Mouse (Mus musculus) thymus, adult 2 months (tissue): ENCODE measurements at regions not wholly inside any gene's neighbourhood (a gene's known extent, or its start where the extent isn't known, plus 50 kb on each side); places are given as distances from the start of the nearest gene placed in this dataset.

Experiments used
- DNase-seq: peaks from one replicate; pipeline ENCODE4 v3.0.0; 2021
- H3K27ac ChIP-seq: fragments of 200-500 bp; 2 replicates; pipeline ENCODE4 v1.5.1; 2012; ENCODE audit warnings: low read length, control low read depth; ENCODE audit not compliant: control insufficient read depth, insufficient read depth
- H3K27me3 ChIP-seq: fragments of 200-500 bp; 2 replicates; pipeline ENCODE4 v1.6.1; 2012; ENCODE audit warnings: mild to moderate bottlenecking, low read length, moderate library complexity, mixed read lengths; ENCODE audit not compliant: control insufficient read depth, insufficient read depth
- H3K36me3 ChIP-seq: fragments of 200-500 bp; 2 replicates; pipeline ENCODE4 v1.6.1; 2012; ENCODE audit warnings: mild to moderate bottlenecking, low read length, moderate library complexity; ENCODE audit not compliant: control insufficient read depth, insufficient read depth
- H3K4me1 ChIP-seq: fragments of 200-500 bp; replicated peaks from 2 replicates; pipeline ENCODE4 v1.6.1; 2012; ENCODE audit warnings: low read length; ENCODE audit not compliant: control insufficient read depth, insufficient read depth
- H3K4me3 ChIP-seq: fragments of 200-500 bp; 2 replicates; pipeline ENCODE4 v1.5.1; 2012; ENCODE audit warnings: mild to moderate bottlenecking, low read length, control low read depth, moderate library complexity; ENCODE audit not compliant: control insufficient read depth, insufficient read depth
- CTCF ChIP-seq: fragments of 200-500 bp; IDR thresholded peaks from 2 replicates; pipeline ENCODE4 v1.5.1; 2012; ENCODE audit warnings: mild to moderate bottlenecking, control low read depth, low read length, moderate library complexity, borderline replicate concordance; ENCODE audit not compliant: control insufficient read depth, poor library complexity, insufficient read depth; ENCODE audit errors: extremely low read depth
- POLR2A ChIP-seq: fragments of 200-500 bp; IDR thresholded peaks from 2 replicates; pipeline ENCODE4 v1.6.1; 2012; ENCODE audit warnings: mild to moderate bottlenecking, low read length, control low read depth, moderate library complexity; ENCODE audit not compliant: control insufficient read depth, poor library complexity, insufficient read depth; ENCODE audit errors: extremely low read depth
- WGBS: fragments of 180-500 bp; shearing (Covaris S2); methylation state at CpG from one replicate; pipeline ENCODE4 v1.1.7; 2018; 5-methylcytosine and 5-hydroxymethylcytosine counted together

DNA sequence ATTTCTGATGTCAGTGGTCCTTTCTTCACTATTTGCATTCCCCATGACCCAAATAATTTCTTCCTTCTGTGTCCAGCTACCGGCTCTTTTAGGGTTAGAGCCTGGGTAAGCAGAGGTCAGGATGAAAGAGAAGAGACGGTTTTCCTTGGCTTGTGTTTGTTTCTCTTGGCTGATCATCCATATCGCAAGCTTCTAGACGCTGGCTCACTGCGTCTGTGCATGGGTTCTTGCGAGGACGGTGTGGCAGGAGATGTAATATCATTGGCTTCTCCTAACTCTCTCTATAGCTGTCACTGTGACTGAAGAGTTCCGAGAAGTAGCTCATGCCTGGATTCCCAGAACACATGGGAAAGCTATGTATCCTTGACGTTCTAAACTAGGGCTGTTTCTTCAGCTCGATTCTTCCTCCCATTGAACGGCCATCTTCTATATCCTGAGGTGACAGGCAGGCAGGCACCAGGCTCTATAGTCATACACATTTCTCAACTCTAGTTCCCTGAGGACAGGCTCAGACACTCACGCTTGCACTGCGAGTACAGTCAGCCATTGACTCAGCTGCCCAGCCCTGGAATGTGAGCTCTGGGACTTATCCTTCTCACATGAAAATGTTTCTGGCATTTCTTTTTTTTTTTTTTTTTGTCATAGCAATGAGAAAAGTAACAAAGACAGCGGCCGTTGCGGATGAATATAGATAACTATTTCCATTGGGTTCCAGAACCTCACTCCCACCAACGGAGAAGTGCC lies 85.0 kb downstream of the Bach1 start:
- 93% methylated on average over 17 of the region's 17 CpGs for WGBS
- Histone ChIP-seq H3K27me3 (no peaks in the 10 kb centered on the region), H3K27ac (no peak overlapping the region), H3K4me1 (no peaks in the 10 kb centered on the region), H3K4me3 (no peak overlapping the region), H3K36me3 (no peaks in the 10 kb centered on the region)
- TF ChIP-seq CTCF (no peak), POLR2A (no peak)
- DNase-seq: no peak

DNA sequence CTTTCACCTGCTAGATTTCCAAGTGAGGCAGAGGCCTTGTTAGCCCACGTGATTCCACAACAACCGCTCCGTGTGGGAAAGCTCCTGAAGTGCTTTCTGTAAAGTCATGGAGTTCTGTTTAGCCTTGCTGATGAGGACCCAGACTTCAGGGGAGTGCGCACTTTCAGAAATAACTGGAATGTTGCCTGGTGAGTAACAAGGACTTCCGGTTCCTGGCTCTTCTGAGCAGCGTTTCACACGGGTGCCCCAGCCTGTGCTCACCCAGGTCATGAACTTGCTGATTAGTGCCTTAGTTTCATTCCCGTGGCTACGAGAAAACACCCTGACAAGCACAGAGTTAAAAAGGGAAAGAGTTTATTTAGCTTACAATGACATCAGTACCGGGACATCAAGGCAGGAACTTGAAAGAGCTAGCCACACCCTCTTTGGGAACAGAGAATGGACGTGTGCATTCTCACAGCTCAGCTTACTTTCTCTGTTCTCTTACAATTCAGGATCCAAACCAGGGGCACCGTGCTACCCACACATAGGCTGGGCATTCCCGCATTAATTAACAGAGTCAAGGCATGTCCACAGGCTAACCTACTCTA lies 85.8 kb downstream of the Bach1 start:
- no peaks in the 10 kb centered on the region for H3K27me3 ChIP-seq
- H3K4me1 ChIP-seq: no peaks in the 10 kb centered on the region
- no peak overlapping the region for H3K4me3 ChIP-seq
- H3K27ac ChIP-seq: no peak overlapping the region
- DNase-seq: no peak
- 77% methylated on average over 13 of the region's 13 CpGs for WGBS
- TF ChIP-seq POLR2A (no peak), CTCF (no peak)
- no peaks in the 10 kb centered on the region for H3K36me3 ChIP-seq

DNA sequence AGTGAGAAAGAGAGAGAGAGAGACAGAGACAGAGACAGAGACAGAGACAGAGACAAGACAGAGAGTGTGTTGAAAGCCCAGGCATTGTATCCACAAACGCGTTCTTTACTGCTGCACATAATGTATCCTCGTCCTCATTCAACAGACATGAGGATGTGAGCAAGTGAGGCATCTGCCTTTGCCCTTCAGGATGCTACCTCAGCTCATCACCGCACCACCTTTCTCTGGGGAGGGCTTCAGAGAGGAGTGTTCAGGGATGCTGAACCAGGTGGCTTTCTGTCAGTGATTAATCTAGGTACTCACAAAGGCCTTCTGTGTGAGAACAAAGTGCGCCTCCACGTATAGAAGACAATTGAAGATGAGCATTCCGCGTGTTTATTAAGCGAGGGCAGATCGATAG lies 90.8 kb downstream of the Bach1 start:
- no peak overlapping the region for H3K4me3 ChIP-seq
- no peaks in the 10 kb centered on the region for H3K4me1 ChIP-seq
- DNase-seq: no peak
- TF ChIP-seq CTCF (no peak), POLR2A (no peak)
- H3K27ac ChIP-seq: no peak overlapping the region
- H3K36me3 ChIP-seq: no peaks in the 10 kb centered on the region
- WGBS: 89% methylated on average over 10 of the region's 10 CpGs
- H3K27me3 ChIP-seq: no peaks in the 10 kb centered on the region

DNA sequence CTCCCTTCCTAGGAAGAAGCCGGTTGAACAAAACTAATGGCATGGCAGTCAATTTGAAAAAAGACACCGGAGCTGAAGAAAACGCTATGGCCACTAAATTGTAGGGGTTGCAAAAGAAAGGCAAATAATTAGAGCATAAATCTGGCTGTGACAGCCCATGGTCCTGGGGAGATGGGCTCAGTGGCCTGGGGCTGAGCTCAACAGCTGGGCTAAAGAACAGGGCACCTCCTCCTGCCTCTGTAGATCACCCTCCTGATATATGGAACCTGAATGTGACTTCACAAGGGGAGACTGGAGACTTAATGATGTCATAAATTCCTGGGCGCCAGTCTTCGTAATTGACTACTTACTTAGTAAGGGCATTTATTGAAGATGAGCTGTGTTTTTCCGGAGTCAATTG lies 91.2 kb downstream of the Bach1 start:
- Histone ChIP-seq H3K4me3 (no peak overlapping the region), H3K4me1 (no peaks in the 10 kb centered on the region), H3K27me3 (no peaks in the 10 kb centered on the region), H3K27ac (no peak overlapping the region), H3K36me3 (no peaks in the 10 kb centered on the region)
- no peak for DNase-seq
- 61% methylated on average over 6 of the region's 6 CpGs for WGBS
- TF ChIP-seq POLR2A (no peak), CTCF (no peak)

DNA sequence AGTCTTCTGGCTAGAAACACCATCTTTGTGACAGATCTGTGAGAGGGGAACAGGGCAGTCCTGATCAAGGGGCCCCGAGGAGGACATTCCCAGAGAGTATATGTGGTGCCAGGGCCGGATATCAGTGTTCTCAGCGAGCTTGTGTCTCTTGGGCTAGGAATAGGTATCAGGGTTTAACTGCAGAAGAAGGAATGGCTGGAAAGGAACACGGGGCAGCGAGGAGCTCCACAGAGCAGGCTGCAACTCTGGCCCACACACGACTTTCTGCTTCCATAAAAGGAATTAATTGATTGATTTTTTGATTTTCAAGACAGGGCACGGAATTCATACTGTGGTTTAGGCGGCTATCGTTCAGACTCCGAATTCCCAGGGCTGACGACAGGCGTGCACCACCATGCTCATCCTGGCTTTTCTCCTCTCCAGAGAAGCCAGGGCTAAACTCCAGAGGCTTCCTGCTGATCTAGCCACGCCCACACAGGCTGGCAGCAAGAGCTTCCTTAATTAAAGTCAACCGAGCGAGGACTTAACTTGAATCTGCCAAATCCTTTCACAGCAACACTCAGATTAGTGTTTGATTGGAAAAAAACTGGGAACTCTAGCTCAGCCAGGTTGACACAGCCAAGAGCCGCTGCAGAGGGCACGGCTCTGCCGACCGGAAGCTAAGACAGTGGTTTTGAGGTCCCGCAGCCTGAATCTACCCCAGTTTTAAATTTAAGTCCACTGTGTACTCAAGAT lies 97.9 kb downstream of the Bach1 start:
- H3K36me3 ChIP-seq: no peaks in the 10 kb centered on the region
- peak; percentile 7 for DNase-seq
- H3K27ac ChIP-seq: no peak overlapping the region
- H3K4me1 ChIP-seq: 0 out of 2 replicates have a peak, but pooled peaks cover 3% of the 10 kb centered on the region
- WGBS: 25% methylated on average over 20 of the region's 20 CpGs
- TF ChIP-seq CTCF (no peak), POLR2A (no peak)
- no peaks in the 10 kb centered on the region for H3K27me3 ChIP-seq
- H3K4me3 ChIP-seq: no peak overlapping the region

DNA sequence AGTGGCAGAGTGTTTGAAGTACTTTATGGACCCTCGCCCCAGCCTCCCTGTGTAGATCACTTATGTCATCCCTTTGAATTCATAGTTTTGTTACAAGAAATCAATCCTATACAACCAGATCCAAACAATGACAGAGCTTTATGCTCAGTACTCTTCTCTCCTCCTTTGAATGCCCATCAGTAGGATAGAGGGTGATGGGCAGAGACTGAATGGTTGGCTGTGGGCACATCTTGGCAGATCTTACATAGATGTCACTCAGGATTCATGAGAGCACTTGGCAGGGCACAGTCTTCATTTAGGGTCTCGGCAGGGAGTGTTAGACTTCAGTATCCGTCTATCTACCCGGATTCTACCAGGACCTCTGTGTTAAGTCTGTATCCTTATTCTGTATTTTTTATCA lies 103.6 kb downstream of the Bach1 start:
- H3K27me3 ChIP-seq: no peaks in the 10 kb centered on the region
- no peaks in the 10 kb centered on the region for H3K4me1 ChIP-seq
- DNase-seq: no peak
- no peak overlapping the region for H3K27ac ChIP-seq
- H3K36me3 ChIP-seq: no peaks in the 10 kb centered on the region
- TF ChIP-seq CTCF (no peak), POLR2A (no peak)
- H3K4me3 ChIP-seq: no peak overlapping the region
- WGBS: 96% methylated on average over 4 of the region's 4 CpGs
